Mouse (Mus musculus) embryonic fibroblast, embryonic 13.5 days (primary cell): ENCODE measurements around the gene Il10rb.

ENCODE experiments used
- CTCF ChIP-seq: IDR thresholded peaks from 2 replicates; pipeline ENCODE4 v1.5.1; 2011; ENCODE audit warnings: mild to moderate bottlenecking, control low read depth, low read length, moderate library complexity, borderline replicate concordance; ENCODE audit not compliant: insufficient read depth
- POLR2A ChIP-seq: IDR thresholded peaks from 2 replicates; pipeline ENCODE4 v1.6.1; 2011; ENCODE audit warnings: low read depth, mild to moderate bottlenecking, control low read depth, low read length, moderate library complexity

DNA sequence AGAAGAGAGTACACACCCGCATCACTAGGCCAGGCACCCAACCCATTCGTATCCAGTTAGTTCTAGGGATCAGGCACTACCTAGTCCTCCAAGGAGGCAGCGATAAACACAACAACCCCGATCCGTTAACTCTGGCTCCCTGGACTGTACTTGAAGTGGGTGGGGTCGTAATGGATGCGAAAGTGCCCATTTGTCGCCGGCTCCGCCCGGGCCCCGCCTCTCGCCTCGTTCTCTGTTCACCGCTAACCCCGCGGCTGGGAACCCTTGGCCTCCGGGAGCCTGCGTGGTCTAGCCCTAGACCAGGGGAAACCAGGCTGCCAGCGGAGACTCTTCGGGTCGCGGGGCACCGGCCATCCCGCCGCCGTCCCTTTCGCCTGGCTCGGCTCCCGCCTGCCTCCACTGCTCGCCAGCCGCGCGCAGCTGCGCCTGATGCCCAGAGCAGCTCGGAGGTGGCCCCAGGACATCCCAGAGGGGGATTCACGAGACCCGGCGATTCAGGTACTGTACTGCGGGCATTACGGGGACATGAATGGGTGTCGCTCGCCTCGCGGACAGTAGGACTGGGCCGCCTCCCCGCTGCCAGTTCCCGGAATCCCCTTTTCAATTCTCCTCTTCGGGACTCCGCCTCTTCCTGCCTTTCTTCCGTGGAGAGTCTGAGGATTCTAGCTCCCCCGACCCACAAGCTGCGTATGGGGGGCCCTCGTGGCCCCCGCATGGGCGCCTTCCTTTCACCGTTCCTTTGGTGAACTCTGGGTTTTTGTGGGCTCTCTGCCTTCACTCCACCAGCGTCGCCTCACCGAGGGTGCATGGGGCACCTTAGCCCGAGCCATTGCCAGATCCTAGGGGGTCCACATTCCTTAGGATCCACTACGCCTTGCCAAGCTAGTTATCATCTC is 33.1 kb upstream of the Il10rb start, which contains the start of gene Ifnar2:
- peak; percentile 76 for TF ChIP-seq POLR2A
- no peak for TF ChIP-seq CTCF
